Mouse (Mus musculus) lung, postnatal 0 days (tissue): ENCODE data around the gene Hoxc6. TPM values are rescaled to one million over a fixed set of nuclear protein-coding genes. Genes with fewer than 3 reads are reported as not detected.

ENCODE experiments used
- ATAC-seq: fragments of 200-750 bp; cut with Nextera tagmentation; 2 replicates; pipeline ENCODE4 v1.8.0; 2017; ENCODE audit warnings: moderate library complexity
- DNase-seq: peaks from one replicate; pipeline ENCODE4 v3.0.0-alpha.2; 2016; ENCODE audit warnings: low spot score
- H3K27ac ChIP-seq: fragments of 300-500 bp; sonication (generic); 2 replicates; pipeline ENCODE4 v1.5.1; 2014; ENCODE audit warnings: antibody characterized with exemption, mild to moderate bottlenecking, low read length, mixed read lengths
- H3K27me3 ChIP-seq: fragments of 300-500 bp; sonication (generic); replicated peaks from 2 replicates; pipeline ENCODE4 v1.6.1; 2014; ENCODE audit warnings: low read length, mixed read lengths; ENCODE audit not compliant: insufficient read depth
- H3K36me3 ChIP-seq: fragments of 300-500 bp; sonication (generic); 2 replicates; pipeline ENCODE4 v1.6.1; 2014; ENCODE audit warnings: low read length, mixed read lengths; ENCODE audit not compliant: insufficient read depth
- H3K4me1 ChIP-seq: fragments of 300-500 bp; sonication (generic); 2 replicates; pipeline ENCODE4 v1.6.1; 2014; ENCODE audit warnings: antibody characterized with exemption, low read depth, low read length, mixed read lengths; ENCODE audit not compliant: insufficient read depth
- H3K4me2 ChIP-seq: fragments of 300-500 bp; sonication (generic); replicated peaks from 2 replicates; pipeline ENCODE4 v1.6.1; 2014; ENCODE audit warnings: low read depth, mild to moderate bottlenecking, low read length, moderate library complexity, mixed read lengths
- H3K4me3 ChIP-seq: fragments of 300-500 bp; sonication (generic); 2 replicates; pipeline ENCODE4 v1.5.1; 2014; ENCODE audit warnings: low read depth, low read length
- H3K9ac ChIP-seq: fragments of 300-500 bp; sonication (generic); replicated peaks from 2 replicates; pipeline ENCODE4 v1.6.1; 2014; ENCODE audit warnings: low read depth, mild to moderate bottlenecking
- H3K9me3 ChIP-seq: fragments of 300-500 bp; sonication (generic); 2 replicates; pipeline ENCODE4 v1.6.1; 2016; ENCODE audit warnings: low read length, mixed read lengths
- CTCF ChIP-seq: IDR thresholded peaks from 2 replicates; pipeline ENCODE4 v1.5.1; 2016; ENCODE audit warnings: antibody characterized with exemption, mild to moderate bottlenecking
- EP300 ChIP-seq: IDR thresholded peaks from 2 replicates; pipeline ENCODE4 v1.6.1; 2016; ENCODE audit warnings: antibody characterized with exemption, mild to moderate bottlenecking, control low read depth
- WGBS: fragments of 180-500 bp; shearing (Covaris S2); extraction: QIAGEN DNeasy Blood & Tissue Kit; methylation state at CpG from one replicate; pipeline ENCODE4 v1.1.7; 2014; 5-methylcytosine and 5-hydroxymethylcytosine counted together
- polyA plus RNA-seq: library from polyadenylated mRNA; unstranded; fragments of >200 nt; fragmentation: Nextera tagmentation; extraction: Ambion mirVana; gene quantifications from 2 replicates; pipeline ENCODE4 v1.2.1, GENCODE M21; 2015

The Hoxc6 gene
- polyA plus RNA-seq, 1 experiment from 2014 or later, result not detected

- Histone ChIP-seq H3K27me3 (peaks cover 81% of the 10 kb centered on the region), H3K9me3 (no peaks in the 10 kb centered on the region), H3K4me1 (no peaks in the 10 kb centered on the region), H3K27ac (no peak overlapping the region), H3K9ac (no peak overlapping the region), H3K4me2 (no peak overlapping the region), H3K4me3 (no peak overlapping the region), H3K36me3 (no peaks in the 10 kb centered on the region)
- TF ChIP-seq EP300 (no peak), CTCF (no peak)
- DNase-seq (no peak), ATAC-seq (no peak)
- WGBS, result 11% methylated on average over 2 of the region's 2 CpGs
These were observed 26.1 kb downstream of the Hoxc6 start for GRCm38 (mm10) chr15:103024131-103024530.

GRCm38 (mm10) chr15:103027266-103028235 is 29.5 kb downstream of the Hoxc6 start:
- Histone ChIP-seq H3K4me3 (no peak overlapping the region), H3K27me3 (peaks cover 65% of the 10 kb centered on the region), H3K9me3 (no peaks in the 10 kb centered on the region), H3K27ac (no peak overlapping the region), H3K4me1 (no peaks in the 10 kb centered on the region), H3K36me3 (no peaks in the 10 kb centered on the region), H3K4me2 (no peak overlapping the region), H3K9ac (no peak overlapping the region)
- TF ChIP-seq CTCF (no peak), EP300 (no peak)
- DNase-seq (no peak), ATAC-seq (no peak)
- WGBS, result 8% methylated on average over 43 of the region's 43 CpGs

GRCm38 (mm10) chr15:103028916-103029512 is 31.0 kb downstream of the Hoxc6 start:
- Histone ChIP-seq H3K27ac (no peak overlapping the region), H3K27me3 (peaks cover 65% of the 10 kb centered on the region), H3K9me3 (no peaks in the 10 kb centered on the region), H3K4me3 (no peak overlapping the region), H3K4me1 (no peaks in the 10 kb centered on the region), H3K4me2 (no peak overlapping the region), H3K36me3 (no peaks in the 10 kb centered on the region), H3K9ac (no peak overlapping the region)
- ATAC-seq (no peak), DNase-seq (no peak)
- WGBS, result 33% methylated on average over 9 of the region's 9 CpGs
- TF ChIP-seq EP300 (no peak), CTCF (no peak)

DNA sequence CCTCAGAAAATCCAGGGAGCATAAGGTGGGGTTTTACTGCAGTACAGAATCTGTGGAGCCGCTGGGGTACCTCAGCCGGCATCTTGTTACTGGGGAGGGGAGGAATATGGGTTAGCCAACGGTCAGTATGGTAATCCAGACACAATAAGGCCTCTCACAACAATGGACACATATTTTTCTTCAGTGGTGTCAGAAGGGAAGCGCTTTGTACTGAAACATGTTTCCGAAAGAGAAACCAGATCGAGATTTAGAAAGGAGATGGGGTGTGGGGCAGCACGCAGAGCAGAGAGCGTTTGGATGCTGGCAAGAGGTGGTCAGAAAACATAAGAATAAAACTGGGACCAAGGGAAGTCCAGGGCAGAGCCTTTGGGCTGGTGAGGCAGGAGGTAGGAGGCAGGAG is 32.1 kb downstream of the Hoxc6 start:
- Histone ChIP-seq H3K4me3 (no peak overlapping the region), H3K4me1 (no peaks in the 10 kb centered on the region), H3K9ac (no peak overlapping the region), H3K27ac (no peak overlapping the region), H3K36me3 (no peaks in the 10 kb centered on the region), H3K4me2 (no peak overlapping the region), H3K9me3 (no peaks in the 10 kb centered on the region), H3K27me3 (peaks cover 67% of the 10 kb centered on the region)
- WGBS, result 21% methylated on average over 8 of the region's 8 CpGs
- ATAC-seq, result no peak
- no peak for DNase-seq
- no peak for TF ChIP-seq EP300
- no peak for TF ChIP-seq CTCF

DNA sequence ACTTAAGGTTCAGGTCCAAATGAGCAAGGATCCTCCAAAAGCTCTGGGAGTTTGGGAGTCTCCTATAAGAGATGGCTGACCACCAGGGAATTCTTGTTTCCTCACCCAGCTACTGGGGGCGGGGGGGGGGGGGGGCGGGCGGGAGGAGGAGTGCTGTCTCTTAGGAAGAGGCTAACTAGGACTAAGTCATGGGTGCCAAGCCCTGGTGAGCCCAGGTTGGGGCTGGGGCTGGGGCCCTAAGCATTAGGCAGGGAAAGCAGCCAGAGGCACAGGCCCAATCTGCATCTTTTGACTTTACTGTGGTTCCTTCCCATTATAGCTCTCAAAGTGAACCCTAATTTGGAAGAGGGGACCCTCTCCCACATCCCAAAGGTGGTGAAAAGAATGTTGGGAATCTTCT is 34.1 kb downstream of the Hoxc6 start:
- WGBS, result 8% methylated on average over 2 of the region's 3 CpGs
- H3K9me3 ChIP-seq, result no peaks in the 10 kb centered on the region
- H3K4me1 ChIP-seq, result no peaks in the 10 kb centered on the region
- H3K36me3 ChIP-seq, result no peaks in the 10 kb centered on the region
- H3K27ac ChIP-seq, result no peak overlapping the region
- no peak for TF ChIP-seq CTCF
- TF ChIP-seq EP300, result no peak
- H3K9ac ChIP-seq, result no peak overlapping the region
- DNase-seq, result no peak
- no peak overlapping the region for H3K4me2 ChIP-seq
- ATAC-seq, result no peak
- H3K4me3 ChIP-seq, result no peak overlapping the region
- H3K27me3 ChIP-seq, result peaks cover 62% of the 10 kb centered on the region

- no peaks in the 10 kb centered on the region for H3K4me1 ChIP-seq
- no peak for TF ChIP-seq CTCF
- no peak for TF ChIP-seq EP300
- ATAC-seq (no peak), DNase-seq (no peak)
- no peaks in the 10 kb centered on the region for H3K36me3 ChIP-seq
- peaks cover 60% of the 10 kb centered on the region for H3K27me3 ChIP-seq
- H3K4me3 ChIP-seq, result no peak overlapping the region
- no peak overlapping the region for H3K9ac ChIP-seq
- H3K9me3 ChIP-seq, result no peaks in the 10 kb centered on the region
- no peak overlapping the region for H3K27ac ChIP-seq
- H3K4me2 ChIP-seq, result no peak overlapping the region
- 4% methylated on average over 26 of the region's 26 CpGs for WGBS
These were observed 34.9 kb downstream of the Hoxc6 start for GRCm38 (mm10) chr15:103032646-103033575.
